Mouse (Mus musculus): ENCODE data around the gene Olfr384.
"Not testable (repeated sequence)": the region's sequence is repeated elsewhere in the genome, so short reads cannot be mapped to it uniquely, and the experiment has no call there.

Gene Olfr384

GRCm38 (mm10) chr11:73598294-73598693 lies at the start of gene Olfr384:
Gene Olfr384, plus strand, starts transcription at chr11:73598594.
- DNase-seq (ENCODE audit: low spot score in 2 of 2): no peak

- DNase-seq (ENCODE audit: low spot score in 2 of 2): no peak
Measured at GRCm38 (mm10) chr11:73579871-73580270, 18.5 kb upstream of the Olfr384 start.

GRCm38 (mm10) chr11:73583188-73583587 lies 15.2 kb upstream of the Olfr384 start:
- DNase-seq (ENCODE audit: low spot score in 2 of 2): not testable (repeated sequence)

- DNase-seq (ENCODE audit: low spot score in 2 of 2): no peak
Measured at GRCm38 (mm10) chr11:73592908-73593307, 5.5 kb upstream of the Olfr384 start, which contains the start of gene Olfr385. Gene Olfr385, minus strand, starts transcription at chr11:73593008.
